Mouse (Mus musculus) gonadal fat pad, adult 2 months (tissue): ENCODE data around the gene Ptpn23. TPM values are rescaled to one million over a fixed set of nuclear protein-coding genes. Genes with fewer than 3 reads are reported as not detected.
"Not testable (repeated sequence)": the region's sequence is repeated elsewhere in the genome, so short reads cannot be mapped to it uniquely, and the experiment has no call there.

Experiments used
- DNase-seq: peaks from one replicate; pipeline ENCODE4 v3.0.0-alpha.2; 2012; ENCODE audit warnings: low read depth
- polyA plus RNA-seq: library from polyadenylated mRNA; depleted of rRNA; stranded (reverse); fragments of >200 nt; gene quantifications from 2 replicates; pipeline ENCODE4 v1.2.3, GENCODE M21; 2012

Gene Ptpn23
- polyA plus RNA-seq, 1 experiment, result 15.0 TPM

DNA sequence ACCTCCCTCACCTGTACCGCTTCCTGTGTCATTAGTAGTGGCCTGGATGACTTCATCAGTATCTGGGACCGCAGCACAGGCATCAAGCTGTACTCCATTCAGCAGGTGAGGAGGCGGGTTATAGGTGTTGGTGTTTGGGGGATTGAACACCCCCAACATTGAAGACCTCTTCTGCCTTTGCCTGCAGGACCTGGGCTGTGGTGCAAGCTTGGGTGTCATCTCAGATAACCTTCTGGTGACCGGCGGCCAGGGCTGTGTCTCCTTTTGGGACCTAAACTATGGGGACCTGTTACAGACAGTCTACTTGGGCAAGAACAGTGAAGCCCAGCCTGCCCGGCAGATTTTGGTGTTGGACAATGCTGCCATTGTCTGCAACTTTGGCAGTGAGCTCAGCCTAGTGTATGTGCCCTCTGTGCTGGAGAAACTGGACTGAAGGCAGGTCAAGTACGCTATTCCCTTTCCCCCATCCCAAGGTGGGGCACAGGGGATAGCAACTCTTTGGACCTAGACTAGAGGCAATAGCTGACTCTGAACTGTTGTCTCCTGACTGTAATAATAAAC lies 23.6 kb downstream of the Ptpn23 start:
- DNase-seq, result no peak

DNA sequence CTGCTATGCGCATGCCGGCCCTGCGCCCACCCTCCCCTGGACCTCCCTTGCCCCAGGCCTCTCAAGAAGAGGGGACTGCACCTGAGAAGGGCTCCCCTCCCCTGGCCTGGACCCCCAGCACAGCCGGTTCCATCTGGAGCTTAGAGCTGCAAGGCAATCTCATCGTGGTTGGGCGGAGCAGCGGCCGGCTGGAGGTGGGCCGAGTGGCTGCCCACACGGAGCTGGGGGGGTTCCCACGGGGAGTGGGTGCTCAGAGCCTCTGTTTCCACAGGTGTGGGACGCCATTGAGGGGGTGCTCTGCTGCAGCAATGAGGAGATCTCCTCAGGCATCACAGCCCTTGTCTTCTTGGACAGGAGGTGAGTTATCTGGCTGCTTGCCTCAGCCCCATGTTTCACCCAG lies 26.7 kb downstream of the Ptpn23 start:
- no peak for DNase-seq

DNA sequence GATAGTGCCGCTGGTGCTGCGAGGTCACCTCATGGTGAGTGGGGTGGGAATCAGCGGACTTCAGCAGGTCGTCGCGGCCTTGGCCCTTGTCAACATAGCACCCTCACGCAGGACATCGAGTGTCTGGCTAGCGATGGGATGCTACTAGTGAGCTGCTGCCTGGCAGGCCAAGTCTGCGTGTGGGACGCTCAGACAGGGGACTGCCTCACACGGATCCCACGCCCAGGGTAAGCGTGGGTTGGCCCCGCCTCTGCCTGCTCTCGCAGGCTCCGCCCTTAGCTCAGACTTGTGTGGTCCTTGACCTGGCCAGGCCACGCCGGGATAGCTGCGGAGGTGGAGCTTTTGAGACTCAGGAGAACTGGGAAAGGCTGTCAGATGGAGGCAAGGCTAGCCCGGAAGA lies 27.4 kb downstream of the Ptpn23 start:
- DNase-seq, result no peak

GRCm38 (mm10) chr9:110379361-110379760 lies 28.7 kb downstream of the Ptpn23 start:
- no peak for DNase-seq

GRCm38 (mm10) chr9:110377655-110378054 lies 30.4 kb downstream of the Ptpn23 start:
- DNase-seq, result not testable (repeated sequence)

- DNase-seq, result no peak
These were observed 32.3 kb downstream of the Ptpn23 start for GRCm38 (mm10) chr9:110375668-110376067.

DNA sequence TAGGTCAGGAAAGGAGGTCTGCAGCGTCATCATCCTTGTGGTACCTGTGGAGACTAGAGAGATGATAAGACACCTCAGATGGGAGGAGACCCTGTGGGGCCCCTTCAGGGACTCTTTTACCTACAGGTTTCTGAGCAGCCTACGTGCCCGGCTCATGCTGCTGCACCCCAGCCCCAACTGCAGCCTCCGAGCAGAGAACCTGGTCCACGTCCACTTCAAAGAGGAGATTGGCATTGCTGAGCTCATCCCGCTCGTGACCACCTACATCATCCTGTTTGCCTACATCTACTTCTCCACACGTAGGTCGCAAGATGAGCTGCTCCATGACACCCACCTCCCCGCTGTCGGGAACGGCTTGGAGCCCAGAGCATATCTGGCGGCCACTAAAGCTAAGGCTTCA lies 34.1 kb downstream of the Ptpn23 start:
- no peak for DNase-seq

GRCm38 (mm10) chr9:110369860-110370259 lies 38.2 kb downstream of the Ptpn23 start:
- no peak for DNase-seq

- no peak for DNase-seq
These were observed 41.3 kb downstream of the Ptpn23 start for GRCm38 (mm10) chr9:110366746-110367145.

DNA sequence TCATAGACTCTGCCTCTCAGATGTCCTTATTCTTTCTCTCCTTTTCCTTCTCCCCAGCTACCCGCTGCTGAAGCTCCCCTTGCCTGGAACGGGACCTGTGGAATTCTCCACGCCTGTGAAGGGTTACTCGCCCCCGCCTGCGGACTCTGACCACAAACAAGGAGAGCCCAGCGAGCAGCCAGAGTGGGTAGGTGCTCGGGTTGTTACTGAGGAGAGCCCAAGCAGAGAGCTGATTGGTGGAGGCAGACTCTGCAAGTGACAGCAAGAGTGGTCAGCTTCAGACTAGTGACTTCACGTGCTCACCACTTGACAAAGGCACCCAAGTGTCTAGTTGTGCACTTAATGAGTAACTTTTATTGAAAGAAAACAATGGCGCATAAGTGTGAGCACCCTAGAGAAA lies 45.7 kb downstream of the Ptpn23 start:
- DNase-seq, result no peak

- no peak for DNase-seq
These were observed 46.7 kb downstream of the Ptpn23 start for GRCm38 (mm10) chr9:110361299-110361698.

DNA sequence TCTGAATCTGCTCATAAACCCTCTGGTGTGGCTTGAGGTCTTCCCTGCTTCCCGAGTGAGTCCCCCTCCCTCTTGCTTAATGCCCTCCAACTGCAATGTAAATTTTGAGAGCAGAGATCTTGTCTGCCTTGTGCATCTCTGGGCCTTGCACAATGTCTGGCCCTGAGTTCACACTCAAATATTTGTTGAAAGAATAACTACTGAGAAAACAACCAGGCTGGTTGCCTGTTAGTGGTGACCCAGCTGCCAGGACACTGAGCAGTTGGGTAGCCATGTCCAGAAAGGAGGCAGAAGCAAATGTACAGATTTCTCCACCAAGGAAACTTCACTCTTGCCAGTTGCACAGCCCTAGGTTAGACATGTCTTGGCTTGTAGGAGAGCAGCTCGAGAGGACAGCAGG lies 49.7 kb downstream of the Ptpn23 start:
- no peak for DNase-seq

DNA sequence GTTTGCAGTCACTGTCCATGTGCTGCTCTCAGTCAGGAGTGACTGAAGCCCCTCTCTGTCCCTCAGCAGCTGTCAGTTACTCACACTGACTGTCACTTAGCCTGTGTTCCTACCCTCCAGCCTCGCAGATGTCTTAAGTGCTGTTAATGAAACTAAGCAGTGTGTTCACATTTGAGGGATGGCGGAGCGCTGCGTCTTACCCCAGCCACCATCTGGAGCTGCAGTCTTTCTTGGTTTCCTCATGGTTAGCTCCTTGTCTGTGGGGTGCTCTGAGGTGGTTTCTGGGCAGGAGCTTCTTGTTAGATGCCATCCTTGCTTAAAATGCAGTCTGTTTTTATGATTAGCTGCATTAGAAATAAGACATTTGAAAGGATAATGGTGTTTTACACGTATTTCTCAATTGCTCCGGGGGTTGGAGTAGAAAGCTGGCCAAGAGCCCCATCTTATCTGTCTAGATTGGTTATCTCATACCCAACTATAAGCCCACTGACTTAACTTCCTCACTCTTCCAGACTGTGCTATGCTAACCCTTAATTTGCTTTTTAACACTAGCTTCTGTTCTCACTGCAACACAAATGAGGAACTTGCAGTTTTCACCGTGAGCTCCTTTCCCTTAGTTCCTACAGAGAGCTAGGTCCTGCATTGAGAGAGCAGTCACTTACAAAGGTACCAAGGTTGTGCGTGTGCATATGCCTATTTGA lies 55.9 kb downstream of the Ptpn23 start:
- no peak for DNase-seq

GRCm38 (mm10) chr9:110351350-110351749 lies 56.7 kb downstream of the Ptpn23 start:
- DNase-seq, result no peak

DNA sequence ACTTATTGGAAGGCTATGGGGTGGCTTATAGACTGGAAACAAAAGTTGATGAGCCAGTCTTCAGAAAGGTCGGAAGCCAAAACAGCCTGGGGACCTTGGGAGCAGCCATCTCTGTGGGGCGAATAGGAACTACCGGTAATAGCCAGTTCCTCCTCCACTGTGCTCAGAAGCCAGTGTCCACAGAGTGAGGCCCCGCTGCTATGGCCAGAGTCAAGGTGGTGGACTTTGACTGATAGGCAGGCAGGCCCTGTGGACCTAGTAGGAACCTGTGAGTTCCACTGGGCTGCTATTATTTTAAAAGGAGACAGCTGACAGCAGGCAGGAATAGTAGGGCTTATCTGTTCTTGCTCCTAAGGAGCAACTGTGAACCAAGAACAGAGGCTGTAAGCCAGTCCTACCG lies 57.4 kb downstream of the Ptpn23 start:
- DNase-seq, result no peak

DNA sequence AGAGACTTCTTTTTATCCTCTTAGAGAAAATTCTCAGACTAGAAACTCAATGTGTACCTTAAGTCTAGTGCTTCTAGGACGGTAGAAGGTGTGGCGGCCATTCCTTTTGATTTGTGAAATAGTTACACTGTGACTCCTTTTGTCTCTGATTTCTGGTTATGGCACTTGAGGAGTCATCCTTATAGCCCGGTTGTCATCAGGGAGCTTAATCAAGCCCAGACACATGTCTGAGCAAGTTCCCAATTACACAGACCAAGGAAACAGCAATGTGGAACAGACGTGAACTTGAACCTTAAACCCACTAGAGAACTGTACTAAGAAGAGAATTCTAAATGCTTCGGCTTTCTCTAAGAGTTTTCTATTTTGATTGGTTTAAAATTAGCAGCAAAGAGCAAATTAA lies 57.8 kb downstream of the Ptpn23 start:
- DNase-seq, result peak; percentile 87

DNA sequence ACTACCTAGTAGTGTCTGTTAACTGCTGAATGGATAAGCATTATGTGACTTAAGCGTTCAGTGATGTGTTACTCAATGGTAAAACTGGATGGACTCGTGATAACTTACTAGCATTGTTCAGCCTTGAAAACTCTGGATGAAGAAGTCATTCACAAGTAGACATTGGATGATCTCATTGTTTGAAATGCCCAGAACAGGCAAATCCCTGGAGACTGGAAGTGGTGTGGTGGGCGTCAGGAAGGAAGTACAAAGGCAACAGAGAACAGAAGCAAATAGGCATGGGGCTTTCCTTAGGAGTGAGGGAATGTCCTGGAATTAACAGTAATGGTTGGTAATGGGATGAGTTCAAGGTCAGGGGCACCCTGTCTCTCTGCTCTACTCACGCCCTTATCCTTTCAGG lies 59.1 kb downstream of the Ptpn23 start:
- DNase-seq, result no peak

DNA sequence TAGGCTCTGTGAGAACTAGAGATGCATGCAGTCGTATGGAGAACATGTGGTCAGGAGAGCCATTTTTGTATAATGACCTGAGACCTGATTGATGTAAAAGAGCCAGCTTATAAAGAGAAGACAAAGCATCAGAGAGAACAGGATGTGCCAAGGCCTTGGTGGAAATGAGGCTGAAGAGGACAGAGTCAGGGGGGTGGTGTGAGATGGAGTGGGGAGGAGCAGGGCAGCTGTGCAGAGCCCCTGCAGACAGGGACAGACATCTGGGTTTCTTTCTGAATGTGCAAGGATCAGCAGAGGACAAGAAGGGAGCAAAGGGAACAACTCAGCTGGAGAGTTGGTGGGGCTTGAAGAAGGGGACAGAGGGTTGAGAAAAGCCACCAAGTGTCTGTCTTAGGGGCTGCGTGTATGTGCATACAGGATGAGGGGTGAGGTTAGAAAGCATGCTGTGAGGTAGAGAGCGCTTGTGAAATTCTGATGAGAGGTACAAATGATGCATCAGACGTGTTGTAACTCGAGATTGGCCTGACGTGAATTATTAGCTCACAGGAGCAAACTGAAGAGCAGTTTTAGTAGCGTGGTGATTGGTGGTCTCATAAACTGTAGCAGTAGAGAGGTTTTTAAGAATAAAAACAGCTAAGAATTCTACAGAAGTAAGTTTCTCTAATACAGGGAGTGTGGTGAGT lies 62.8 kb downstream of the Ptpn23 start:
- DNase-seq, result no peak

- no peak for DNase-seq
These were observed 64.2 kb downstream of the Ptpn23 start for GRCm38 (mm10) chr9:110343805-110344204.

DNA sequence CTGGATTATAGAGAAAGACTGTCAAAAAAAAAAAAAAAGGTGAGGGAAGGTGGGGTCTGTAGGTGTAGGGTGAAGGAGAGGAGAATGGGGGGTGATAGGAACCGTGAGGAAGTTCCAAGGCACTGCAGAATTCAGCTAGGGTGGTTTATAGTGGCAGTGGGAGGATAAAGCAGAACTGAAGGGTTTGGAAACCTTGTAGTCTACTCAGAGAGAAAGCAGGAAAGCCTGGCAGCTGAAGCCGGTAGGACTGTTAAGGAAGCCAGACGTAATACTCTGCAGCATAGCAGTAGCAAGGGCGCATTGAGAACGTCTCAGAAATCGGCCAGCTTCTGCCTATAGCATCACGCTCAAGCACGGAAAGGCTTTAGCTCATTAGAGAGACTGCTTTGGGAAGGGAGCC lies 66.0 kb downstream of the Ptpn23 start:
- DNase-seq, result no peak

- DNase-seq, result no peak
These were observed 67.8 kb downstream of the Ptpn23 start for GRCm38 (mm10) chr9:110340037-110340750.
